Mouse (Mus musculus): ENCODE measurements around the gene Stac2. TPM values are rescaled to one million over a fixed set of nuclear protein-coding genes. Genes with fewer than 3 reads are reported as not detected.
A peak's percentile ranks its signal among the peaks of the same experiment; 100 is the strongest.

Gene Stac2
- polyA plus RNA-seq, 1 experiment from 2014 or later = 2.1 TPM

DNA sequence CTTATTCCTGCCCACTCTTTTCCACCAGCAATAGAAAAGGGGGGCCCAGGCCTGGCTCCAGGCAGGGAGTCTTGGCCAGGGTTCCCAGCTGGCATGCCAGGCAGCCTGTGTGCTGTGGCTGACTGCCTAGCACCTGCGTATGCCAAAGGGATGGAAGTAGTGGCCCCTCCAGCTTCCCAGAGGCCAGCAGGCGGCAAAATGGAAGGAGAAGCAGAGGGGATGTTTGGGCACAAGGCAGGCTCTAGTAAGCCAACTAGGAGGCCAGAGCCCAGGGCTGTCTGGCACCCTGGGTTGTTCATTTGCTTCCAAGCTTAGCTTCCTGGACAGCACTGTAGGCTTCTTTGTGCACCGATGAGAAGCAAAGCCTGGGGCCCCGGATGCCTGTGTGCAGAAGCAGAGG, 5.5 kb downstream of the Stac2 start:
- Histone ChIP-seq H3K36me3 (no peaks in the 10 kb centered on the region), H3K4me2 (replicated peaks) (no peak overlapping the region), H3K4me1 (peaks cover 9% of the 10 kb centered on the region), H3K27me3 (peaks cover 46% of the 10 kb centered on the region), H3K9me3 (replicated peaks) (no peaks in the 10 kb centered on the region), H3K4me3 (no peak overlapping the region), H3K9ac (no peak overlapping the region), H3K27ac (no peak overlapping the region)
- no peak for ATAC-seq (ENCODE audit: low FRiP score)
- WGBS = 80% methylated on average over 4 of the region's 4 CpGs

GRCm38 (mm10) chr11:98046466-98046865, 6.8 kb downstream of the Stac2 start:
- peaks cover 33% of the 10 kb centered on the region for H3K27me3 ChIP-seq
- no peaks in the 10 kb centered on the region for H3K9me3 ChIP-seq (replicated peaks)
- H3K36me3 ChIP-seq = no peaks in the 10 kb centered on the region
- H3K4me1 ChIP-seq = peaks cover 2% of the 10 kb centered on the region; the same call in 1 of the 2 replicates
- no peak overlapping the region for H3K4me2 ChIP-seq (replicated peaks)
- H3K9ac ChIP-seq = no peak overlapping the region
- no peak overlapping the region for H3K27ac ChIP-seq
- ATAC-seq (ENCODE audit: low FRiP score) = no peak
- 67% methylated on average over 1 of the region's 1 CpGs for whole genome bisulfite sequencing
- no peak overlapping the region for H3K4me3 ChIP-seq

GRCm38 (mm10) chr11:98045596-98045995, 7.7 kb downstream of the Stac2 start:
- ATAC-seq (ENCODE audit: low FRiP score) = no peak
- no peak overlapping the region for H3K9ac ChIP-seq
- no peak overlapping the region for H3K27ac ChIP-seq
- no peak overlapping the region for H3K4me3 ChIP-seq
- H3K4me2 ChIP-seq (replicated peaks) = no peak overlapping the region
- peaks cover 25% of the 10 kb centered on the region for H3K27me3 ChIP-seq
- no peaks in the 10 kb centered on the region for H3K4me1 ChIP-seq
- no peaks in the 10 kb centered on the region for H3K36me3 ChIP-seq
- no peaks in the 10 kb centered on the region for H3K9me3 ChIP-seq (replicated peaks)
- WGBS = 66% methylated on average over 4 of the region's 4 CpGs

DNA sequence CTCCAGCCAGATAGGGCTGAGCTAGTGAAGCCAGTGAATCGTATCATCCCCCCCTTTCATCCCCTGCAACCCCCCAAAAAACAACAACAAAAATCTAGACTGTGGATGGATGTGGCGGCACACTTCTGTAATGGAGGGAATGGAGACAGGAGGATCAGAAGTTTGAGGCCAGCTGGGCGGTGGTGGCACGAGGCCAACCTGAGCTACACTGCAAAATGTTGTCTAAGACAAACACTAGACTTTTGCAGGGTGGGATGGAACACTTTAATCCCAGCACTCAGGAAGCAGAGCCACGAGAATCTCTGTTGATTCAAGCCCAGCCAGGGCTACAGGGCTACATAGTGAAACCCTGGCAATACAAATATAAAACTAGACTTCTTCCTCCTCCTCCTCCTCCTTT, 9.2 kb downstream of the Stac2 start:
- no peak for ATAC-seq (ENCODE audit: low FRiP score)
- Histone ChIP-seq H3K4me3 (no peak overlapping the region), H3K9ac (no peak overlapping the region), H3K27ac (no peak overlapping the region), H3K27me3 (peaks cover 9% of the 10 kb centered on the region), H3K4me2 (replicated peaks) (no peak overlapping the region), H3K9me3 (replicated peaks) (no peaks in the 10 kb centered on the region), H3K36me3 (no peaks in the 10 kb centered on the region), H3K4me1 (no peaks in the 10 kb centered on the region)
- 71% methylated on average over 5 of the region's 5 CpGs for WGBS

GRCm38 (mm10) chr11:98042741-98043140, 10.5 kb downstream of the Stac2 start:
- WGBS = 78% methylated on average over 6 of the region's 6 CpGs
- Histone ChIP-seq H3K4me1 (no peaks in the 10 kb centered on the region), H3K27ac (no peak overlapping the region), H3K4me2 (replicated peaks) (no peak overlapping the region), H3K9me3 (replicated peaks) (no peaks in the 10 kb centered on the region), H3K27me3 (peaks cover 5% of the 10 kb centered on the region), H3K9ac (no peak overlapping the region), H3K36me3 (no peaks in the 10 kb centered on the region), H3K4me3 (no peak overlapping the region)
- no peak for ATAC-seq (ENCODE audit: low FRiP score)

DNA sequence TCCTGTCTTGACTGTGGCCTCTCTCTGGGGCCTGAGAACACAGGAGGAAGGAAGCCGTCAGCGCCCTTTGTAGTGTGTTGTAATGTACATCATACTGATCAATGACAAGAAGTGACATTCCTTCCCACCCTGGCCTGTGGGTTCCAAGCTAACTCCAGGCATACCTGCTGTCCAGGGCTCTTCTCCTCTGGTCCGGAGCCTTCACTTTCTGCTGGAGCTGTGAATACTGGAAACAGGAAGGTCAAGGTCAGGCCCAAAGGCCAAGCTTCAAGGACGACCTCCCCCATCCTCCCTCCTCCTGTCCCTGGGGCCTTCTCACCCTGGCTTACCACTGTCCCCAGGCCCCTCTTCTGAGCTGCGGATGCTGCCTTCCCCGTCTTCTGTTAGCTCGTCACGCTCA, 12.3 kb downstream of the Stac2 start:
- peaks cover 19% of the 10 kb centered on the region for H3K27me3 ChIP-seq
- H3K4me2 ChIP-seq (replicated peaks) = no peak overlapping the region
- no peak overlapping the region for H3K9ac ChIP-seq
- no peaks in the 10 kb centered on the region for H3K36me3 ChIP-seq
- H3K9me3 ChIP-seq (replicated peaks) = no peaks in the 10 kb centered on the region
- no peak overlapping the region for H3K27ac ChIP-seq
- H3K4me3 ChIP-seq = no peak overlapping the region
- WGBS = 71% methylated on average over 8 of the region's 8 CpGs
- peaks cover 7% of the 10 kb centered on the region for H3K4me1 ChIP-seq
- no peak for ATAC-seq (ENCODE audit: low FRiP score)

DNA sequence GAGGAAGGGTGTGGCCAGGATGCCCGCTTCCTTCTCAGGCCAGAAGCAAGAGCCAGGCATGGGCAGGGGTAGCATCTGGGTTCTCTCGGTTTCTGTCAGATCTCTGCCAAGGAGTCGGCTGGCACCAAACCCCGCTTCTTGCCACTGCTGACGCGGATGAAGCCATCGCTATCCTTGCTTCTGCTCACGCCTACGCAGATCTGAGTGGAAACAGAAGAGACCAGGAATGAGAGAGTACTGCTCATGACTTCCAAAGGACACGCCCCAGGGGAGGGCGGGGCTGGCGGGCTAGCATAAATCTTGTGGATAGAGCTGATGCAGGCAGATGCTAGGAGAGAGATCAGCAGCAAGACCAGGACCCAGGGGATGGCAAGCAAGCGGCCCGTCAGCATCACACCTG, 15.4 kb downstream of the Stac2 start:
- H3K36me3 ChIP-seq = no peaks in the 10 kb centered on the region
- H3K27ac ChIP-seq = no peak overlapping the region
- ATAC-seq (ENCODE audit: low FRiP score) = no peak
- H3K9ac ChIP-seq = no peak overlapping the region
- no peak overlapping the region for H3K4me2 ChIP-seq (replicated peaks)
- H3K4me3 ChIP-seq = no peak overlapping the region
- H3K4me1 ChIP-seq = peaks cover 21% of the 10 kb centered on the region
- no peaks in the 10 kb centered on the region for H3K9me3 ChIP-seq (replicated peaks)
- 56% methylated on average over 14 of the region's 14 CpGs for WGBS
- peaks cover 19% of the 10 kb centered on the region for H3K27me3 ChIP-seq

DNA sequence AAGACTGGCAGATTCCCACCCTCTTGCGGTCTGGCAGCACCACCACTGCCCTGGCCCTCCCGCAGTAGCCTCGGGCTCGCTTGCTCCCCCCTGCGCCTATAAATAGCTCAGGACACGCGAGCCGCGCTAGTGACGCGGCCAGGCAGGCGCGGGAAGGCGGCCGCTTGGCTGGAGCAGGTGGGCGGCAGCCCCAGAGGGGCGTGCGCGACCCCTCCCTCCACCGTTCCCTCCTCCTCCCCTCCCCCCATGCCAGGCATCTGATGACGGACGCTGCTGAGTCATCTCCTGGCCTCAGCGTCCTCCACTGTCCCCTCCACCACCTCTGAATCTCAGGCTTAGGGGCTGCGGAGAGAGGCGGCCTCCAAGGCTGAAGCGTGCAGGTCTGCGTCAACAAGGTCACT, 17.3 kb downstream of the Stac2 start:
- Histone ChIP-seq H3K4me1 (peaks cover 23% of the 10 kb centered on the region), H3K27me3 (peaks cover 19% of the 10 kb centered on the region), H3K9ac (peak overlapping the region; percentile 60), H3K4me2 (replicated peaks) (peak overlapping the region; percentile 58), H3K9me3 (replicated peaks) (no peaks in the 10 kb centered on the region), H3K27ac (peak overlapping the region; percentile 68; the same call in 1 of the 2 replicates), H3K4me3 (peak overlapping the region; percentile 33), H3K36me3 (peaks cover 4% of the 10 kb centered on the region)
- peak; percentile 64 for ATAC-seq (ENCODE audit: low FRiP score)
- WGBS = under 1% methylated on average over 27 of the region's 27 CpGs

DNA sequence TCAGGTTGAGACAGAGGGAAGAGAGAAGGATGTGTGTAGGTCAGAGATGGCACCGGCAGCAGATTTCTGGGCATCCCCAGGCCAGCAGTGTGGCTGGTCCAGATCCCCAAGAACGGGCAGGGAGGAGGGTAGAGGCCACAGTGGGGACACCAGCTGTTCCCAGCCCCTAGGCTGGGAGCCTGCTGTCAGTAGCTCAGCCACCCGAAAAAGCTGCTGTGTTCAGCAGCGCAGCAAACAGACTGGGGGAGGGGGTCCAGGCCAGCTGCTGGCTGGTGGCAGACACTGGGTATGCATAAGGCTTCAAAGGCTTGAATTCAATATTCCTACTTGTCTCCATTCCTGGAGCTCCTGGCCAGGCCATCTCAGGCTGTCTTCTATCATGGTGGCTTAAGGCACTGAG, 18.4 kb downstream of the Stac2 start:
- H3K4me3 ChIP-seq = no peak overlapping the region

DNA sequence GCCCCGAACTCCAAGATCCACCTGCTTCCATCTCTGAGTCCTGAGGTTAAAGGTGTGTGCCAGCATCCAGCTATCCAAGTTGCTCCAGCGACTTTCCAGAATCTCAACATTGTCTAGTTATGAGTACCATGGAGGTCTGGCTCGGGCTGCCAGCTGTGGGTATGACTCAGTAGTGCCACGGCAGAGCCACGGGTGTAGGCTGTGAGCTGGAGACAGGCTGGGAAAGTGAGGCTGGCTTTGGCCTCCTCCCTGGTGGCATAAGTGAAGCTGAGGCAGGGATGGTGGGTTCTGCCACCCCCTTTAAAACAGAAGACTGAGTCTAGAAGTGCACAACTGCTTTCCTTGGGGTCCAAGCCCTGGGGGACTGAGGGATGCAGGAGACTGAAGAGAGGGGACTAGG, 19.2 kb downstream of the Stac2 start:
- H3K4me2 ChIP-seq (replicated peaks) = no peak overlapping the region
- ATAC-seq (ENCODE audit: low FRiP score) = no peak
- 85% methylated on average over 5 of the region's 5 CpGs for WGBS

More for the DNA sequence above, 18.4 kb downstream of the Stac2 start:
- H3K4me1 ChIP-seq = peaks cover 23% of the 10 kb centered on the region
- H3K27ac ChIP-seq = peak overlapping the region; percentile 68
- H3K36me3 ChIP-seq = peaks cover 15% of the 10 kb centered on the region
- 0 out of 2 replicates have a peak overlapping the region, but pooled peaks have one; percentile 18 for H3K9ac ChIP-seq
- H3K4me2 ChIP-seq (replicated peaks) = peak overlapping the region; percentile 58
- no peaks in the 10 kb centered on the region for H3K9me3 ChIP-seq (replicated peaks)
- peak; percentile 62 for ATAC-seq (ENCODE audit: low FRiP score)
- peaks cover 19% of the 10 kb centered on the region for H3K27me3 ChIP-seq
- 21% methylated on average over 4 of the region's 4 CpGs for WGBS

GRCm38 (mm10) chr11:98031443-98031770, 21.9 kb downstream of the Stac2 start:
- Histone ChIP-seq H3K27me3 (peaks cover under 1% of the 10 kb centered on the region), H3K36me3 (peaks cover 33% of the 10 kb centered on the region), H3K4me3 (no peak overlapping the region), H3K9ac (no peak overlapping the region), H3K4me2 (replicated peaks) (no peak overlapping the region), H3K27ac (no peak overlapping the region; the same call in 1 of the 2 replicates), H3K4me1 (peaks cover 28% of the 10 kb centered on the region), H3K9me3 (replicated peaks) (no peaks in the 10 kb centered on the region)
- ATAC-seq (ENCODE audit: low FRiP score) = no peak
- 8% methylated on average over 5 of the region's 5 CpGs for WGBS

More for the DNA sequence above, 19.2 kb downstream of the Stac2 start:
- H3K27ac ChIP-seq = no peak overlapping the region
- H3K9ac ChIP-seq = no peak overlapping the region
- H3K4me1 ChIP-seq = peaks cover 23% of the 10 kb centered on the region
- peaks cover 23% of the 10 kb centered on the region for H3K36me3 ChIP-seq
- H3K27me3 ChIP-seq = peaks cover 19% of the 10 kb centered on the region
- no peak overlapping the region for H3K4me3 ChIP-seq
- H3K9me3 ChIP-seq (replicated peaks) = no peaks in the 10 kb centered on the region

GRCm38 (mm10) chr11:98030701-98031442, 22.4 kb downstream of the Stac2 start:
- Histone ChIP-seq H3K9me3 (replicated peaks) (no peaks in the 10 kb centered on the region), H3K4me2 (replicated peaks) (no peak overlapping the region), H3K4me3 (no peak overlapping the region), H3K27me3 (no peaks in the 10 kb centered on the region), H3K36me3 (peaks cover 33% of the 10 kb centered on the region), H3K9ac (no peak overlapping the region), H3K4me1 (peaks cover 25% of the 10 kb centered on the region), H3K27ac (no peak overlapping the region; the same call in 1 of the 2 replicates)
- 51% methylated on average over 5 of the region's 5 CpGs for WGBS
- no peak for ATAC-seq (ENCODE audit: low FRiP score)

- H3K9me3 ChIP-seq (replicated peaks) = no peaks in the 10 kb centered on the region
- H3K36me3 ChIP-seq = peaks cover 33% of the 10 kb centered on the region
- no peak for ATAC-seq (ENCODE audit: low FRiP score)
- H3K4me1 ChIP-seq = peaks cover 24% of the 10 kb centered on the region
- peak overlapping the region; percentile 93 for H3K4me2 ChIP-seq (replicated peaks)
- WGBS = 26% methylated on average over 7 of the region's 7 CpGs
- peak overlapping the region; percentile 100 for H3K4me3 ChIP-seq
- no peaks in the 10 kb centered on the region for H3K27me3 ChIP-seq
- H3K9ac ChIP-seq = peak overlapping the region; percentile 99
- no peak overlapping the region for H3K27ac ChIP-seq
Measured at GRCm38 (mm10) chr11:98027785-98028184, 25.5 kb downstream of the Stac2 start.
